Mouse (Mus musculus): Measurements from ENCODE around the gene Plekhh3. TPM values are rescaled to one million over a fixed set of nuclear protein-coding genes. Genes with fewer than 3 reads are reported as not detected.

The Plekhh3 gene
- 10 to 100 TPM; 13.2 to 13.4 TPM for total RNA-seq (2021)
- long read RNA-seq, transcript Plekhh3-206 (13 exons, 3,010 nt) = major isoform, 6 of 15 reads
- long read RNA-seq, partial matches to known transcripts = 1 of 15 reads
- long read RNA-seq, other reads (novel, unspliced or antisense) = 2 of 15 reads

DNA sequence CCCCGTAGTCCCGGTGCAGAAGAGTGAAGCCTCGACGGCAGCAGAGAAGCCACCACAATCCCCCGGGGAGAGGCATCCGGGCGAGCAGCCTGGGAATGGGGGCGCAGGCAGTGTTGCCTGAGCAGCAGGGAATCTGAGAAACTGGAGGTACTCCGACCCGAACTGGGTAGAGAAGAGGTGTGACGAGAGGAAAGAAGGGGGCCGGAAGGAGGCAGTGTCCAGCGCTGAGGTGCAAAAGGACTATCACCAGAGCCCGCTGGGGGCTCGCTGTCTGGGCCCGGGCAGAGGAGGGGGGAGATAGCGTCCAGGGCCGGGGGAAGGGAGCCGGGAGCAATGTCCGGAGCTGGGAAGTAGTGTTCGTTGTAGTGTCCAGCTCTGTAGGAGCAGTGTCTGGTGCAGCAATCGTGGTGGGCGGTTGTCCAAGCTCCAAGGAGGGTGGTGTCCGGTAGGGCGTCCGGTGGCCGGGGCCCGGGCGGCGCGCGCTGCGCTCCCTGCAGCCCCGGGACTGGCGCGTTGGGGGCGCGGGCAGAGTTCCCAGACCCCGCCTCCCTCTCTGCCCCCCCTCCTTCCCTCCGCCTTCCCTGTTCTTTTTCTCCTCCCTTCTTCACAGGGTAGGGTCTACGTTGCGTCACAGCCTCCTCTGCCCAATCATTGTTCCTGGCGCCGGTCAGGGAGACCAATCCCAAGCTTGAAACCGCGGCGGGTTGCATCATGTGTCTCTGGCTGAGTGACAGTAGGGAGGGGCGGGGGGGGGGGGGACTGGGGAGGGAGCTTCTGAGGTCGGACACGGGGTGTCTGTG, at the start of gene Plekhh3:
Gene Plekhh3 (minus strand): TSS at position 541 of the 800 bp plus-strand sequence.
- DNase-seq (ENCODE audit: low spot score in 2 of 2) = peak; percentile 91

DNA sequence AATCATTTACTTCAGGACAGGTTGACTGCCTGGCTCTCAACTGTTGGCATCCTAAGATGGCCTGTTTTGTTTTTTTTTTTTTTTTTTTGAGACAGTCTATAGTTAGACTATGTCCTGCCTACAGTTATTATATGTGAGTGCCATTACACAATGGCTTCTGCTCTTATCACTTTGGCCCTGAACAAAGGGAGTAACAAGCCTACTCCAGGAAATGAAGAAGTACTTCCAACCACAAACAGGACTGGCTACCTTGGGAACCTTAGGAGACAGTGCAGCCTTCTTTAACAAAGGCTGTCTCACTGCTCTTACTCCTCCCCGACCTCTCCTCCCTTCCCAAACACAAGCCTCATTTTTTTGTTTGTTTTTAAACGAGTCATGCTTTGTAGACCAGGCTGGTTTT, 49.7 kb upstream of the Plekhh3 start:
- no peak for DNase-seq (ENCODE audit: low spot score in 2 of 2)

DNA sequence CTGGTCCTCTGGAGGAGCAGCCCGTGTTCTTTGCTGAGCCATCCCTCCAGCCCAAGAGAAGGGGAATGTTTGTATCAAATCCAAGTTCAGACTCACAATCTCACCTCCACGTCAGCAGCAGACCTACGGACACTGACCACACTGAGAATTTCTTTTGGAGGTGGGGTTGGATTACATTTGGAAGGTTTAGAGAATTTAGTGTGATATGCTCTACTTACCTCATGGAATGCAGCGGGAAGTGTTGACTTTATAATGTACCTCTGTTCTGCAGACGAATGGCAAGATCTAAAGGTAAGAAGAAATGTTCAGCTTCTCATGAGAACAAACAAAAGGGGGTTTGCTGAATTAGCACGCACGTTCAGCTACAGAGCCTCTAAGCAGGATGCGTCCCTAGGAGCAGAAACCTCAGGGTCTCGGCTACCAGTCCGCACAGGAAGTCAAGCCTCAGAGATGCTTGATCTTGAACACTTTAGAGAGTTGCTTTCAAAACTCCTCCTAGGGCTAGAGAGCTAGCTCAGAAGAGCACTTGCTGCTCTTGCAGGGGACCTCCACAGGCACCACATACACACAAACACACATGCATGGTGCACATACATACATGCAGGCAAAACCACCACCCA, 47.4 kb upstream of the Plekhh3 start:
- no peak for DNase-seq (ENCODE audit: low spot score in 2 of 2)

DNA sequence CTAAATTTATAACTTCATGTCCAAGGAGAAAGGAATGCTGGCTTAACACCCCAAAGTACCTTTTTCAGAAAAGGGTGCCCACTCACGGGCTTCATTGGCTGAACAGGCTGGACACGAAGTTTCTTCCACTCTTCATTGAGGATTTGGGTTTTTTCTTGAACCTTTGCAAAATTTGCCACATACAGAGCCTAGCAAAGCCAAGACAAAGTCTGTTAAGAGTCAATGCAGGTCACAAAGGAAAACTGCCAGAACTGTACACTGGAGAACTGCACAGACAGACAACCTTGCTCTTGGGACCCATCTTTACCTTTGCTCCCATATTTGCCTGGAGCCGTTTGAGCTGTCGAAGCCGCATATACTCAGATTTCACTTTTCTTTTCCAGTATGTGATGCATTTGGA, 45.8 kb upstream of the Plekhh3 start:
- DNase-seq (ENCODE audit: low spot score in 2 of 2) = no peak

DNA sequence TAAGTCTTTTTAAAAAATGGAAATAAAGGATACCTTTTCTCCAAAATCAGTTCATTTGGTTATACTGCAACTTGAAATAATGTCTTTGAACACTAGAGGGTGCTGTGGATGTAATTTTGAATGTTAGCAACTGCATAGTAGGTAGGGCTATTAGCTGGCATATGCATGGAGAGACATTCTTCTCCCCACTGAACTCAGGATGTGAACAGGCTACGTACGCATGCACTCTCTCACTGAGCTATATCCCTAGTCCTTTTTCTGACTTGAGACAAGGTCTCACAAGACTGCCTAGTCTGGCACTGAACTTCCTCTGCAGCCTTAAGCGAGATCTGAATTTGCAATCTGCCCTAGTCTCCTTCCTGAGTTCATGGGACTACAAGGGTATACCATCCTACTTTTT, 40.8 kb upstream of the Plekhh3 start:
- peak; percentile 18 to 20 for DNase-seq (ENCODE audit: low spot score in 2 of 2)

DNA sequence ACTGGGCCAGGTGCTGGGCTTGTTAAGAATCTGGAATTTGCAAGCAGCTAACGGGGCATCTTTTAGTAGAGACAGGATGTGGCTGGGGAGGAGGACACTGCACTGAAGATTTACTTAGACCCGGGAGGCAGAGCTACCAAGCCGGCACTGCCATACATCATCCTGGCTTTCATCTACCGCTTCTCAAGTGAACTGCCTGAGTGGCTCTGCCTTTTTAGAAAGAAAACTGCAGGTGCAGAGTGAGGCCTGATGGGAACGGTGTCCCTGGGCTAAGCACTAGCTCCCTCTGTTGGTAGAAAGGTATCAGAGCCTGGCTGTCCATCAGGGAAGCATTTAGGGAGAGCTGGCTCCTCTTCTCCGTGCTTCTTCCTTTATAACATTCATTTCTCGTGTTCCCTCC, 29.8 kb upstream of the Plekhh3 start:
- DNase-seq (ENCODE audit: low spot score in 2 of 2) = peak in 1 of 2 experiments; percentile 66

DNA sequence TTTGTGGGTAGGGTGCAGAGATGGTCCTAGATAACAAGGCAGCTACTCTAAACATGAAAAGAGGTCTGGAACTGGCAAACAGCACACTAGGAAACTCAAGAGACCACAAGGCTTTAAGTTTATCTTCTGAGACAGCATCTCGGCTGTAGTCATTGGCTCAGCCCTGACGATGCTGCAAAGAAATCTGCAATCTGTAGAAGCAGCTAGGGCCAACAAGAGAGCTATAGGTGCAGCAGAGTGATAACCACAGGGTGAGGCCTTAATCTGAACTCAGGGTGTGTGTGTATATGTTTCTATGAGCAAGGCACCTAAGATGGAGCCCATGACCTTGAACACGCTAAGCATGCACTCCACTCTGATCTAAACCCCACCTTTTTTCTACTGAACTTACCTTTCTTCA, 28.4 kb upstream of the Plekhh3 start:
- no peak for DNase-seq (ENCODE audit: low spot score in 2 of 2)

DNA sequence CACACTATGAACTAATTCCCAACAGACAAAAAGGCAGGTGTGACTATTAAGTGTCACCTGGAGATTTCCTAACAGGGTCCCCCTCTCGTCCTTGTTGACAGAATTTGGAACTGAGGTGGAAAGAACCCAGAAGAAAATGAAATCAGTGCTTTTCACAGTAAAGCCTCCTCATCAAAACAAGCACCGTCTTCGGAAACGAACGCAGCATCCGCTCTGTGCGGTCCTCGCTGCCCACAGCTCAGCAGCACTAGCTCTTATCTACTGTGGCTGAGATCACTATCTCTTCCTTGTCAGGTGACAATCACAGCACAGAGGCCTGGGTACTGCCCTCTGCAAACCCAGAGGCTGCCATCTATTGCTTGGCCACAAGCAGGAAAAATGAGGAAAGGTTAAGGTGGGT, 25.0 kb upstream of the Plekhh3 start:
- DNase-seq (ENCODE audit: low spot score in 2 of 2) = no peak

DNA sequence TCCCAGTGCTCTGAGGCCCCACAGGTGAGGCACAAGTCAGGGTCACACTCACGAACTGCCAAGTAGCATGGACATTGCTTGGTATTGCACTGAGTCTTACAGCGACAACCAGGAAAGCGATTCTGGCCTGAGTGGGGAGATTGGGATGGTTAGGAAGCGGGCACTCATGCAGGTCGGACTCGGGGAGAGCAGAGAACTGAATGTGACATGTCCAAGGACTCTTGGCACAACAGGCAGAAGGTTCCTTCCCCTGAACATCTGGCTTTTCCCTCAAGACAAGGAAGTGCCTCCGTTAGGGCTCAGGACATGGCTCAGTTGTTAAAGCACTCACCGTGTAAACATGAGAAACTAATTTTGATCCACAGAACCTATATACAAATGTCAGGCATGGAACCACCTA, 24.4 kb upstream of the Plekhh3 start:
- no peak for DNase-seq (ENCODE audit: low spot score in 2 of 2)

DNA sequence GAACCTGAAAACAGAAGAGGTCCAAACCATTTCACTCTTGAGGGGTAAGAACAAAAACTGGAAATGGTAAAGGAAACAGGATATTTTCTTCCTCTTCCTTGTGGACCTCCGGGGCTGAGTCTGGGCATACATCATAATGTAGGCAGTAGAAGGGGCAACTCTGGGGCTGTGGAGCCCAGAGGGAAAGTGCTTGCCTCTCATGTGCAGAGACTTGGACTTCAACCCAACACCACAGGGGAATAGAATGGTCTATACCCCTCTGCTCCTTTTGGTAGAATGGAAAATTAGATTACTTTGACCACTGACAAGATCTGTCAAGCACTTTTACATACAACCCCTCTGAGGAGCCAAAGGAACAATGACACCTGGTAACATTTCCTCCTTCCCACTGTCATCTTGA, 23.9 kb upstream of the Plekhh3 start:
- DNase-seq (ENCODE audit: low spot score in 2 of 2) = no peak

DNA sequence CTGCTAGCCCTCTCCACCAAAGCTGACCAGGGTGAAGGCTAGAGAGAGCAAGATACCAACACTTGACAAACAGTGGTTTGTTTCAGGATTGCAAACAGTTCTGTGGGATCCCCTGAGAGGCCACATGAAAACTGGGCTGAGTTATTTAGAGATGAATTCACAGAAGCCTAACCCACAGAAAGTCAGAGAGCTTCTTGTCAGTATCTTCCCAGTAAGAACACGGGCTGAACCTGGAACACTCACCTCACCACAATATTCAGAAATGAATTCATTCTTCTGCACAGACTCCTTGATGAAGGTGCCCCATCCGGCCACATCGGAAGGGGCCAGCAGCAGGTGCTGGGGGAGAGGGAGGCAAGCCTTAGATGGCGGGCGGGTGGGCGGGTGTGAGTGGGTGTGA, 23.5 kb upstream of the Plekhh3 start:
- no peak for DNase-seq (ENCODE audit: low spot score in 2 of 2)

DNA sequence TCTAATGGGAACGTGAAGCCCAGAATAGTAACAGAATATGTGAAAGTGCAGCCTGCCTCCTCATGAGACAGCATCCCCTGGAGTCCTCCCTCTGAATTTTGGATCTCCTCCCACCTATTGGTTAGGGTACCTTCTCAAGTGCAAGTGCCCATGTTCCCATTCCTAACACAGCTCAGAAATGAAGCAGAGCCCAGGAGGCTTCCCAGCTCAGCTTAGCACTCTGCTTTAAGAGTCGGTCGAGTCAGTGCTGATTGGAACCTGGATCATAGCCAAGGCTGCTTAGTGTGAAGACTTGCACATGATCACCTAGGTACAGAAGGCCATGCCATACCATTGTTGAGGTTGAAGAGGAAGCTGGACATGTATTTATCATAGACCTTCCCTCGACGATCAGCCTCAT, 23.0 kb upstream of the Plekhh3 start:
- DNase-seq (ENCODE audit: low spot score in 2 of 2) = no peak

DNA sequence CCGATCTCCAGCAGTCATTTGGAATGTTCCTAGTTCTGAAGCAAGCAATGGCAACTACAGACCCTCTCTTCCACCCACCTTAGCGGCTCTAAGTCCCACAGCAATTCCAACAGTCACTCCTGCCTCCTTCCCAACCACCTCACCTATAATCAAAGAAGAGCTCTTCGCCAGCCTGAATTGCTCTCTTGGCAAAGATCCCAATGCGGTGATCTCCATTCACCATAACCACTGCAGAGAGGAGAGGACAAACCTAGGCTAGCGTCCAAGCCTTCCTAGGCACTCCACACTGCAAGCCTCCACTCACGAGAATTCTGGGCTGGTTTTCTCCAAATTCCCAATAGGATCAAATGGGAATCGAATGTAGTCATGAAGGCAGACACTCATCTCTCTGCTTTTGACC, 21.9 kb upstream of the Plekhh3 start:
- no peak for DNase-seq (ENCODE audit: low spot score in 2 of 2)

DNA sequence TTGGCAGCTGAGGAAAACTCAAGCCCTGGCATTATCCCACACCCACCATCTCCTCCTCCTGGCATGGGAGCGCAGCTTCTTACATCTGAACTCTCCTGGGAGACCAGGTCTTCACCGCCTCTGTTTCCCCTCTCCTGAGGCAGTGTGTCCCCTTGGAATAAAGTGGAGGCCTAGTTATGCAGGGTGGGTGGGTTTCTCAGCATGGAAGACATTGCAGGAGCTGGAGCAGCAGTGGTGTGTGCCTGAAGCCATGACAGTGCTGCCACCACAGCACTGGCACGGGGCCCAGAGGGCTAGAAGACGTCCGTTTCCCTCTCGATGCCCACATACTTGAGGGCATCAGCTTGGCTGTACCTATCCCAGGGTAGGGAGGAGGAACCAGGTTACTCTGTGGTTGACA, 21.5 kb upstream of the Plekhh3 start:
- no peak for DNase-seq (ENCODE audit: low spot score in 2 of 2)

DNA sequence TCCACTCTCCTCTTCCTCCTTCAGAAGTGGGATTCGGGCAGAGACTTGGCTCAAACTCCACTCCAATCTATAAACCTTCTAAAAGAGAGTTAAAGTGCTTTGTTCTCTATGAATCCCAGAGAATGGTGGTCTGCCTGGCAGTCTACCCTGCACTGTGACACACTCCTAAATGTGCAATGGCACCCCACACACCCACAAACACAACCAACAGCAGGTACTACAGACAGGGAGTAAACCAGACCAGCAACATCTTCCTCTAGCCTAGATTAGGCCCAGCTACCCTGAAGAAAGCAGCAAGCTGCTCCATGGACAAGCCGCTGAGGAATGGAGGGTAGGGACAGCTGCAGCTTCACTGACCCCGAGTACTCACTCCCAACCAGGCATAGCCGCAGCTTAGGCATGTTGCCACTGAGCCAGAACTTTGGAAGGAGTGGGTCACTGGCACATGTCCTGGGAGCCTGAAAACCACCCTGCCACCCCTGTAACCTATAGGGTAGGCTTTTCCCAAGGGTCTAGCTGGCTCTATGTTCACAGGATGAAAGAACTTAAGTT, 20.8 kb upstream of the Plekhh3 start:
- DNase-seq (ENCODE audit: low spot score in 2 of 2) = no peak

DNA sequence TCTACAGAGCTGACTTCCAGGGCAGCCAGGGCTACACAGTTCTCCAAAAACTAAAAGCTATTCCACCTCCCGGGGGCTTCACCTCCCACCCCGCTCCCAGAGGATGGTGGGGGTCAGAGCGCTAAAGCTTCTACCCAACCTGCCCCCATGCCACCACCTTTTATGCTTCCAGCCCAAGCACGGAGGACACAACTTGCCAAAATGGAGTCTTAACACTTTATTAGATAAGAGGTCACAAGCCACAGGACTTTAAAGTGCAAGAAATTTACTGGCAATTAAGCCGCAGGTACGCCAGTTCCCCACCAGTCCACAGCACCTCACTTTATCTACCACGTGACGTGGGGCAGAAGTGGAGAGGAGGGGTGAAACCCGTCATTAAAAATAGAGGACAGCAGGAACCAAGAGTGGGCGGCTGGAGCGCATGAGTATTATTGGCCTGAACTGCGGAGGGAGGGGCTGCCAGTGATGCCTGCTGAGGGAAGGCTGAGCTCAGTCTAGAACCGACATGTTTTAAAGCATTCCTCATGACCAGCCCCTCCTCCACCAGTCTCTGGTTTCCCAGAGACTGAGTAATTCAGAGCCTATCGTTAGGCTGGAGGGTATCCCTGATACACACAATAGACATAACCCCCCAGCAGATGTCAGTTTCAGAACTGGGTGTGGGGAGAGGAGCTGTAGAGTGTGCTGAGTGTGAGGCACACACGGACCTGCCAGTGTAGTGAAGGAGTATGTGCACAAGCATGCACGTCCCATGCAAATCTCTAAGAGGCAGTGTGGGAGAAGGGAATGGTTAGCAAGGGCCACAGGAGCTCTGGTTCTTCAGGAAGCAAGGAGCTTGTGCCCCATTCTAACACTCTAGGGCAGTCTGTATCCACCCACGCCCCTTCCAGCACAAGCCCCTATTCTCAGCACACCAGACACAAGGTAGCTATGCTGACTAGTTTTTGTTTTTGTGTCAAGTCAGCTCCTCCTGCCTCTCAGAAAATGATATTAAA, 20.1 kb upstream of the Plekhh3 start:
- DNase-seq (ENCODE audit: low spot score in 2 of 2) = no peak

DNA sequence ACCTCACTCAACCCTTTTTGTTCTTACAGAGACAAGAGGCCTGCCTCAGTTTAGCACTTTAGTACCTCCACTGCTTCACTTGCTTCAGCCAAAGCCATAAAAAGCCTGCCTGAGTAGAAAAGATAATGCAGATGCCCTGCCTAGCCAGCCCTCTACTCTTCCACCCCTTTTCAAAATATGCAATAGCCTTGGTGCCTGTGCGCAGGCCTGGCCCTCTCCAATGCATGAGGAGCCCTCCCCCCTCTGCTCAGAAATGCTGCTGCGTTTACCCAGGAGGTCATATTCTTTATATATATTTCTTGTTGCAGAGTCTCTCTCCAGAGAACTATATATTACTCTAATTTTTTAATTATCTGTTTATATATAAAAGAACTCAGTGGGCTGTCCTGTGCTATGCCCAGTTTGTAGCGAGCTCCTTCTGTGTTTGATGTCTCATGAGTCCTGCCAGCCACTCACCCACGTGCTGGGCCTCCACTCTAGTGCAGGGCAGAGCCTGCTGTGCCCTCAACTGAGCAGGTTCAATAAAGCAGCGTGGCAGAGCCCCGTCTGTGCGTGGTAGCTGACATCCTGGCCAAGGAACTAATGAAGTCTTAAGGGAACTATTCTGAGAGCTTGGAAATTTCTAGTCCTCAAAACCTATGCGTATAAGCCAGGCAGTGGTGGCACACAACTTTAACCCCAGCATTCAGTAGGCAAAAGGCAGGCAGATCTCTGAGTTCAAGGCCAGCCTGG, 19.2 kb upstream of the Plekhh3 start:
- DNase-seq (ENCODE audit: low spot score in 2 of 2) = no peak

DNA sequence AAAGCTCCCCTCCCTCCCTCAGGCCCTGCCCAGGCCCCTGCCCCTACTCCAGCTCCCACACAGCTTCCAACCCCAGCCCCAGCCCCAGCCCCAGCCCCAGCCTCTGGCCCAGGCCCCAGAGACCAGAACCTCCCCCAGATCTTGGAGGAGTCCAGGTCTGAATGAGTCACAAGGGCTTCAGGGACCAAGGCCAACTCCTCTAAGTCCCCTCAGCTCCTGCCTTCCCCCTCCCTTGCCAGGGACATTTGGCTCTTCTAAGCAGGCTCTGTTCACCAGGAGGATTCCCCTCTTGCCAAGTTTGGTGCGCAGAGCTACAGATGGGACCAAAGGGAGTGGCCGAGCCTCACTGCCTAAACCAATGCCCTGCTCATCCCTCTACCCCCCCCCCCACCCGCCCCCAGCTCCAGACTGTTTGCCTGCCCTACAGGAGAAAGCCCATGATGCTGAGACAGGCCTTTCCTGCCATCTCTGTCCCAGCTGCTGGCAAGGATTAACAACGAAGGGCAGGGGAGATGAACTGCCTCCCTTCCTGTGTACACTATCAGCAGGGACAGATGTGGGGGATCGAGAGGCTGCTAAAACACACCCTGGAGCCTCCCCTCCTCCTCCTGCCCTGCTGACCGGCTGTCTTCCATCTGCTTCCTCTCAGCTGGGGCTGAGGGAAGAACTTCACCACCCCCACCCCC, 18.5 kb upstream of the Plekhh3 start:
- peak; percentile 55 to 67 for DNase-seq (ENCODE audit: low spot score in 2 of 2)

DNA sequence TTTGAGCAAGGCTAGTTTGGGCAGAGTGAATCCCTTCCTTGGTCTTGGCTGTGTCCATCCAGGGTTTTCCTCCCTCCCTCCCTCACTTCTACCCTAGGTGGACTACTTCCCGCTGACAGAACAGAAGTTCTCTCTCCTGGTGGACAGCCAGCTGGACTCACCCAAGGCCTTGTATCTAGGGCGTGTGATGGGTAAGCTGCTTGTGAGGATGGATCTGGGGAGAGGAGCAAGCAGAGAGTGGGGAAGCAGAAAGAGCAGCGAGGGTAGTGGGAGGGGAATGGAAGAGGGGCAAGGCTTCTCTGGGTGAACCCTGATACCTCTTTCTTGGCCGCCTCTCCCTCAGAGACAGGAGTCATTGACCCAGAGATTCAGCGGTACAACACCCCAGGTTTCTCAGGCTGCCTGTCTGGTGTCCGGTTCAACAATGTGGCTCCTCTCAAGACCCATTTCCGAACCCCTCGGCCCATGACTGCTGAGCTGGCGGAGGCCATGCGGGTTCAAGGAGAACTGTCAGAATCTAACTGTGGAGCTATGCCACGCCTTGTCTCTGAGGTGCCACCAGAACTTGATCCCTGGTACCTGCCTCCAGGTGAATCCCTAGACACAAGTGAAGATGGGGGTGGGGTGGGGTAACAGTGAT, 17.1 kb upstream of the Plekhh3 start:
- no peak for DNase-seq (ENCODE audit: low spot score in 2 of 2)
